Mouse (Mus musculus) A20 (cell line): ENCODE measurements around the gene Mrpl48.
A peak's percentile ranks its signal among the peaks of the same experiment; 100 is the strongest.

Source experiments
- DNase-seq: peaks from one replicate; pipeline ENCODE4 v3.0.0-alpha.2; 2011; ENCODE audit warnings: low read depth, low spot score

Gene Mrpl48

GRCm38 (mm10) chr7:100589816-100590215, 18.3 kb downstream of the Mrpl48 start:
- no peak for DNase-seq

DNA sequence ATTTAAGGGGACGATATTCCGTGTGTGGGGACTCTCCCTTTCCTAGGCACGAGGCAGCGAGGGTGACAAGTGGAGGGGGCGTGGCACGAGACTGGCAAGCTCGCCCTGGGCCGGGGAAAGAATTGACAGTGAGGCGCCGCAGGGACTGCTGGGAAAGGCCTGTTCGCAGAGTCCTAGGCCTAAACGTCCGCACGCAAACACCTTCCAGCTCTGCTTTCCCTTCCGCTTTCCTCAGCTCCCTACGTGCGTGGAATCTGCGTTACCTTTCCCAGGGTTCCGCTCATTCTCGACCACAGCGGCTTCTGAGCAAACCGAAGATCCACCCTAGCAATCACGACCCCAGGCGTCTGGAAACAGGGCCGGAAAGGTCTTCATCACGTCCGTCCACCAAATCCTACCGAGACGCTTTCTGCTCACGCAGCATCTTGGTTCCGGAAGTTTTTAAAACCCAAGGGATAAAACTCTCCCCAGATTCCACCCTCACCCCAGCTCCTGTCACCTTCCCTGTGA, 25.3 kb downstream of the Mrpl48 start:
- DNase-seq = peak; percentile 97

DNA sequence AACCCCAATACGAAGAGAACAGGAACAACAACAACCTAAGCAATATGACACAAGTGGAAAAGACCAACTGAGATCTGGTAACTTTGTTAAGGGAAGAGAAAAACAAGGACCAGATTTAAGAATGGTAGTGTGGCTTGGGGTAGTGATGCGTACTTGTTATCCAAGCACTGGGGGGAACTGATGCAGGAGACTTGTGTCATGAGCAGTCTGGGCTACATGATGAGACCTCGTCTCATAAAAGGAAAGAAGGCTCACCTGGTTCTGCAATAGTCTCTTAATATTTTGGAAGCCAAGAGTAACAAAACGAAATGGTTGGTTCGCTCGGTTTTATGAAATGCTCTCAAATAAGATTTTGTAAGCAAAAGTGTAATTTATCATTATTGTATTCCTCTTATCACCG, 25.9 kb downstream of the Mrpl48 start:
- DNase-seq = no peak

DNA sequence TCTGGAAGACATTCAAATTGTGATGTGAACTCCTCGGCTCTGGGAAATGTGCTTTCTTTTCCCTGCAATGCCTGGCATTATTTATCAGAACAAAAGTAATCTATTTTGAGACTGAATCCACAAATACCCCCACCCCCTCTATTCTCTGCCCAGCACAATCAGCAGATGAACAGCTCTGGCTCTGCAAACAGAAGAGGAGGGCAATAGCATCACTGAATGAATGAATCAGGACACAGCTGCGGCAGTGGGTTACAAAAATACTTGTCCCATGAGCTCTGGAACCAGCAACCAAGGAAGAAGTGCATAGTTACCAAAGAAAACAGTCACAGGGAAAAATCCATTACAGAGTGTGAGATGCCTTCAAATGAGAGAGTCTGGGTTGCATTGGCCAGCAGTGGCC, 29.3 kb downstream of the Mrpl48 start:
- no peak for DNase-seq

- no peak for DNase-seq
Measured at GRCm38 (mm10) chr7:100572704-100573103, 35.4 kb downstream of the Mrpl48 start.

- DNase-seq = no peak
Measured at GRCm38 (mm10) chr7:100572061-100572460, 36.0 kb downstream of the Mrpl48 start.

DNA sequence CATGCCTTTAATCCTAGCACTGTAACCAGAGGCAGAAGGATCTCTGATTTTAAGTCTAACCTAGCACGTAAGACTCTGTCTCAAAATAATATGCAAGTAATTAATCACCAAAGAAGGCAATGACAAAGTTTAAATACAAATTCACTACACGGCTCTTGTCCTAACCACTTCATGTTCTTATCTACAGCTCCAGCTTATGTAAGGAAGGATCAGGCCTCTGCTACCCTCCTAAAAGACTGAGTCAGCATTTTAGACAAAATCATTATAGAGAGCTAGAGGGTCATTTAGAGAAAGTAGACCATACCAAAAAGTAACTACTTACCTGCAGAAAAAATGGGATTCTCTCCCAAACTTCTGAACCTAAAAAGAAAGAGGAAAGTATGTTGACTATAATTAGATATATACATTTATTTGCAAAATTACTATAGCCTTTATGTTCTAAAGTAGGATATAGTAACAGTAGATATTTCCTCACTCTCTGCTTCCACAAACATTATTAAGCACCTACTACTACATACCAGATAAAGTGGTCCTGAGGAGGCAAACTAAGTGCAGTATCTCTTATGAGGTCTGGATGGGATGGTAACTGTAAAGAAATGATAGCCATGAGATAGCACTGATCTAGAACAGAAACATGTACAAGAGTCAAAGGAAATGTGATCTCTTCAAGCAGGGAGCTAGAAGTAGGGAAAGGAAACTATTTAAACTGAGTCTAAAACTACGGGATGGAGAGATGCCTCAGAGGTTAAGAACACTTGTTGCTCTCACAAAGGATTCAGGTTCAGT, 37.0 kb downstream of the Mrpl48 start:
- no peak for DNase-seq

DNA sequence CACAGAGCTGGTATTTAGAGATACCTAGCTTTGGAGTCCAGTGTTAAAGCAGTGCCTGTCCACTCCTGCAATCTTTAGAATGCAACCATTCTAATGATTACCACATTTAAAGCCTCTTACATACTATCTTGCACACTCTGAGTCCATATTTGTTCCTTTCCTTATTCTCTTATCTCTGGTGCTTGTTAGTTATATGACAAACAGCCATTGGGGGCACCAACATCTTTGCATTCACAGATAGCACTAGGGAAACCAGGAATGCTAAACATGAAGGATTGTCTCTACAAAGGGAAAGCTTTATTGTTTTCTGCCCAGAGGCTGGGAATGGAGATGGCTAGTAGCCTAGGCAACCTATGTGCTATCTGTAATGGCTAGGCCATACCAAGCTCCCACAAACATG, 38.2 kb downstream of the Mrpl48 start:
- DNase-seq = no peak

GRCm38 (mm10) chr7:100567238-100567637, 40.9 kb downstream of the Mrpl48 start:
- DNase-seq = peak; percentile 30

- no peak for DNase-seq
Measured at GRCm38 (mm10) chr7:100561861-100562587, 46.1 kb downstream of the Mrpl48 start.

- DNase-seq = no peak
Measured at GRCm38 (mm10) chr7:100559331-100559730, 48.8 kb downstream of the Mrpl48 start.

DNA sequence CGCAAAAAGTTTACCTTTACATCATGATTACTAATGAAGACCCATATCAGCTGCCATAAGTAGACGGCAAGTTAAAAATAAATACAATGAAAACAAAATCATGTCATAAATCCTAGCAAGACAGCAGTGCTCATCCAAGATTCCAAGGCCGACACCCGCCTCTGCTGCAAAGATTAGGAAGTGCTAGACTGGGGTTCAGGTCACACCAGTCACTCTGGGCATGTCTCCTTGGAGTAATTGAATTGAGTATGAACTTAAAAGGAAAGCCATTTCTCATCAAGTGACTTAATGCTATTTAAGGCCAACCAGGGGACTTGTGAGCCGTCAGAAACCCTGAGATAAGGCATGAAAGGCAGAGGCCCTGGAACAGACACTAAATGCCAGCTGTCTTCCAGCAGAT, 50.9 kb downstream of the Mrpl48 start:
- no peak for DNase-seq

DNA sequence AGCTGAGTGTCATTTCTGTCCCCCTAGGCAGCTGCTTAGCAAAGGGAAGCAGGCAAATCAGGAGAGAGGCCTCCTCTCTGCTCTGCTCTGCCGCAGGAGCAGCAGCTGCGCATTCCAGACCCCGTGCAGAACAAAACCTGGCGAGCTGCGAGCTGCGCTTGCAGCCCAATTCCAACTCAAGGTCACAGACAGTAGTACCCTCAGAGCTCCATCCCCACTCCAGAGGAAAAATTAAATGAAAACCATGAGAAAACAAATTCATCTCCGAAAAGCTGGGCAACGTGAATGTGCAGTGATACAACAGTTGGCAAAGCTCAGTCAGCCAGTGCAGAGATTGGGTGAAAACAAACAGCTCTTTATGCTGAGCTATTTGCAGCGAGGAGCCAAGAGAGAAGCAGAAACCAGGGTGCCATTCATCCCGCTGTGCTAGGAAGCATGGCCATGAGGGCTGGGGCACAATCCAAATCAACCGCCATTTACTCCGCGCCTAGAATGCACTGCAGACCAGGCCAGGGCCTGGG, 52.6 kb downstream of the Mrpl48 start:
- no peak for DNase-seq

DNA sequence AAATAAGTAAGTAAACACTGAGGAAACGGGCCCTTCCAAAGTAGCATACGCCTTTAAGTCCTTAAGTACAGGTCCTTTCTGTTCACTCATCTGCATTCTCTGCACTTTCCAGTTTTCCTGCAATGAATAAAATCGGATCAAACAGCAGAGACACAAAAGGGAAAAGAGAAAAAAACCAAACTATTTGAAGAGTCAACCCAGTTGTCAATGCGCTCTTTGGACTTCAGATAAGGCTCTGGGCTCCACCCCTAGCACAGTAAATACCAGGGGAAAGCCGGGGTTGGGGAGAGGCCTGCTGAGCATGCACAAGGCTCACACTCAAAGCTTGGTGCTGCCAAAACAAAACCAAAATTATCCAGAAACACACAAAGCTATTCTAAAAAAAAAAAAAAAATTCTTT, 53.2 kb downstream of the Mrpl48 start:
- DNase-seq = no peak

DNA sequence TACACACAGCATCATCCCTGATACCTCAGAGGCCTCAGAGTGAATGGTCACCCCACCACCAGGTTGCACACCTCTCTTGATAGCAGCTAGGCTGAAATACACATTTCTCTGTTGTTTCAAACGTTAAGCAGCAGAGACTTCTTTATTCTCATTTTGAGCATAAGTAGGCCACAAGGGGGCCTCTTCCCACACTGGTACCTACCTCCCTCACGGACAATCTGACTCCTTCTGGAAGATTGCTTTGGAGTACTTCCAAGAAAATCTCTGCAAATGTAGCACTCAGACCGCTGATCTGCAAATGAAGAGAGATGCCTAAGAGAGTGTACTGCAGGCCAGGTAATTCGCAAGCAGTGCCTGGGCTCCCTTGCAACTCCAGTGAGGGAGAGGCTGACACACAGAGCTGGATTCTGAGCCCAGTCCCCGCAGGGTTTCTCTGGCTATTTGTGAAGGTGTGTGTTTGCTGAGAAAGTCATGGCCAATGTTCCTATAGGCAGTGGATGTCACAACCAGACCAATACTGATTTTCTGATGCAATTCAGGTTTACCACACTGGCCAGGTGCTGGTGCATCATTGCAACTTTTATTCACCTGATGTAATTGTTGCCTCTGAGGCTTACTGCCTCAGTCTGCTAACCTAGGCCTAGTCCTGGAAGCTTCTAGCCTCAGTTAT, 57.6 kb downstream of the Mrpl48 start:
- DNase-seq = no peak

DNA sequence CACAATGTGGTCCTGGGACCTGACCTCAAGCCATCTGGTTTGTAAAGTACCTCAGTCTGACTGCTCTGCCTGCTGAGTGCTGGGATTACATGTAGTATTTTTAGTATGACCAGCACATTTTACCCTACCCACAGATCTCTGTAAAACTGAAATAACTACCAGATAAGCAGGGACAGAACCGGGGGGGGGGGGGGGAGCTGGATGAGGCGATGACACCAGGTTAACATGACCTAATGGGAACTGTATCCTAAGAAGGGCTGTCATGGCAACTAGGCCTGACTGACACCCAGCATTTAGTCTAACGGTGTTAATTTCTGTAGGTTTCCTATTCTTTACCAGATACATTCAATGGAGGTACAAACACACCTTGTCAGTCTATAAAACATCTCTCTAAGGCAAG, 58.3 kb downstream of the Mrpl48 start:
- DNase-seq = no peak

DNA sequence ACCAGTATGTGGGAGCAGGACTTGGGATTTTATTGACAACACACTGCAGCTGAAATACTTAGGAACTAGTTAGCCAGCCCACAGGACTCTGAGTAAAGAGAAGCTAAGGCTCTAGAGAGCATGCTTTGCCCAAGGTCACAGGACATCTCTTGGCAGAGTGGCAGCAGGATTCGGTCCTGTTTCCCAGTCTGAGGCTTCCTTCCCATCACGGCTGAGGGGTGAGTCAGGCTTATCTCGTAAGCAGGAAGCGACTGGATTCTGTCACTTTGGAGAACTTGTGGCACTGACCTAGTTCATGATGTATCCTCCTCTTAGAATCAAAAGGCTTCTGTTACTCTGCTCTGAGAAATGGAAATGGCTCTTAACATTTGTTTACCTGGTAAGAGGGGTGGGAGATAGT, 60.5 kb downstream of the Mrpl48 start:
- no peak for DNase-seq

DNA sequence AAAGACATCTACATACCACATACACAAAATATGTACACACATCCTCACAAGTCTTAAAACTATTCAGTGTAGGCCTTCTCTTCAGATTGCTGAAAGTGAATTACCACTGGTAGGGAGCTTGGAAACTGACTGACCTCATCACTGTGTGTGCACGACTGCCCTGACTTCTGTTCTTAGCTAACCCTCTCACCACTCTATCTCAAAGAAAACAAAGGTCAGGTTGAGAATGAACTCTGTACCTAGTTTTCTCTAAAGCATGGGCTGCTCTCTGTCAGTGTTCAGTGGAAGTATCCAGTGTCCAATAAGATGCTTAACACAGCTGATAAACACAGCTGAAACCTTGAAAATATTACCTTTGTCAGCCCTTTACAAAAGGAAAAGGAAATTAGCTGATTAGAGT, 63.7 kb downstream of the Mrpl48 start:
- DNase-seq = no peak

- DNase-seq = no peak
Measured at GRCm38 (mm10) chr7:100539516-100539915, 68.6 kb downstream of the Mrpl48 start.

DNA sequence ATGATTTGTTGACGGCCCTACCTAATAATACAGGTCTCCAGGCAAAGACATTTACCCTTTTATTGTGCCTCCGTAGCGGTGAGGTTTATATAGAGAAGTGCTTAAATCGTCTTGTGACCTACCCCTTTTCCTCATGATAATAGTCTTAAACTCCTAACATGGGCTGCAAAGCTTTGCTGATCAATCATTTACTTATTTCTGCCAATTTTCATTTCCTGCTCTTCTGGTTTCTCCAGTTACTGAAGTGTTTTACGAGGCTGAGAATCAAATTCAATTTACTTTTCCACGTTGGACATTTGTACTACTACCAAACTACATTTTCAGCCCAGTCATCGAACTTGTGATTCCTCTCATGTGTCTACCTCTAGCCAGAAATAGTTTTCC, 70.6 kb downstream of the Mrpl48 start:
- no peak for DNase-seq

GRCm38 (mm10) chr7:100536804-100537518, 71.1 kb downstream of the Mrpl48 start, which contains the start of gene Coa4:
TSS of gene Coa4 (plus strand) at chr7:100537071.
- peak; percentile 96 for DNase-seq
